Mouse (Mus musculus) midbrain, postnatal 0 days (tissue): ENCODE results near the gene Ccnd2. TPM values are rescaled to one million over a fixed set of nuclear protein-coding genes. Genes with fewer than 3 reads are reported as not detected.

ENCODE experiments used
- ATAC-seq: fragments of 200-750 bp; cut with Nextera tagmentation; 2 replicates; pipeline ENCODE4 v1.8.0; 2017; ENCODE audit warnings: moderate number of reproducible peaks, mild to moderate bottlenecking, moderate TSS enrichment, moderate library complexity; ENCODE audit not compliant: low FRiP score
- DNase-seq: peaks from one replicate; pipeline ENCODE4 v3.0.0-alpha.2; 2015; ENCODE audit warnings: low spot score
- H3K27ac ChIP-seq: fragments of 300-500 bp; sonication (generic); 2 replicates; pipeline ENCODE4 v1.5.1; 2014; ENCODE audit warnings: low read depth, mild to moderate bottlenecking, low read length, mixed read lengths
- H3K27me3 ChIP-seq: fragments of 300-500 bp; sonication (generic); 2 replicates; pipeline ENCODE4 v1.6.1; 2014; ENCODE audit warnings: low read length, control low read depth, mixed read lengths; ENCODE audit not compliant: insufficient read depth
- H3K36me3 ChIP-seq: fragments of 300-500 bp; sonication (generic); 2 replicates; pipeline ENCODE4 v1.6.1; 2014; ENCODE audit warnings: low read length, control low read depth, mixed read lengths; ENCODE audit not compliant: insufficient read depth
- H3K4me1 ChIP-seq: fragments of 300-500 bp; sonication (generic); 2 replicates; pipeline ENCODE4 v1.6.1; 2014; ENCODE audit warnings: mild to moderate bottlenecking, control low read depth, antibody characterized with exemption, low read length, mixed read lengths; ENCODE audit not compliant: insufficient read depth
- H3K4me2 ChIP-seq: fragments of 300-500 bp; sonication (generic); 2 replicates; pipeline ENCODE4 v1.6.1; 2014; ENCODE audit warnings: low read depth, mild to moderate bottlenecking, low read length, mixed read lengths; ENCODE audit not compliant: poor library complexity, severe bottlenecking
- H3K4me3 ChIP-seq: fragments of 300-500 bp; sonication (generic); 2 replicates; pipeline ENCODE4 v1.5.1; 2014; ENCODE audit warnings: low read depth, mild to moderate bottlenecking, low read length, moderate library complexity
- H3K9ac ChIP-seq: fragments of 300-500 bp; sonication (generic); replicated peaks from 2 replicates; pipeline ENCODE4 v1.6.1; 2014; ENCODE audit warnings: mild to moderate bottlenecking, low read length, moderate library complexity, mixed read lengths; ENCODE audit not compliant: poor library complexity, severe bottlenecking
- H3K9me3 ChIP-seq: fragments of 300-500 bp; sonication (generic); 2 replicates; pipeline ENCODE4 v1.6.1; 2016; ENCODE audit warnings: low read length, control low read depth
- CTCF ChIP-seq: IDR thresholded peaks from 2 replicates; pipeline ENCODE4 v1.5.1; 2016; ENCODE audit warnings: antibody characterized with exemption, mild to moderate bottlenecking
- WGBS: fragments of 180-500 bp; shearing (Covaris S2); extraction: QIAGEN DNeasy Blood & Tissue Kit; methylation state at CpG from one replicate; pipeline ENCODE4 v1.1.7; 2014; 5-methylcytosine and 5-hydroxymethylcytosine counted together
- polyA plus RNA-seq: library from polyadenylated mRNA; unstranded; fragments of >200 nt; fragmentation: Nextera tagmentation; extraction: Ambion mirVana; gene quantifications from 2 replicates; pipeline ENCODE4 v1.2.1, GENCODE M21; 2015
- total RNA-seq: library from RNA; depleted of rRNA; stranded (reverse); fragments of >200 nt; gene quantifications from 2 replicates; pipeline ENCODE4 v1.2.3, GENCODE M21; 2014

Gene Ccnd2
- total and polyA plus RNA-seq, 2 experiments from 2014 or later = 14.5 to 106 TPM

- no peak for TF ChIP-seq CTCF
- Histone ChIP-seq H3K9me3 (no peaks in the 10 kb centered on the region), H3K36me3 (no peaks in the 10 kb centered on the region), H3K4me1 (no peaks in the 10 kb centered on the region), H3K9ac (no peak overlapping the region), H3K4me2 (no peak overlapping the region), H3K4me3 (no peak overlapping the region), H3K27ac (no peak overlapping the region), H3K27me3 (no peaks in the 10 kb centered on the region)
- DNase-seq (no peak), ATAC-seq (no peak)
- 90% methylated on average over 7 of the region's 7 CpGs for WGBS
Observed at GRCm38 (mm10) chr6:127123506-127123905, 28.5 kb downstream of the Ccnd2 start.

GRCm38 (mm10) chr6:127122996-127123395 is 29.0 kb downstream of the Ccnd2 start:
- DNase-seq (no peak), ATAC-seq (no peak)
- no peaks in the 10 kb centered on the region for H3K4me1 ChIP-seq
- H3K9me3 ChIP-seq = no peaks in the 10 kb centered on the region
- no peaks in the 10 kb centered on the region for H3K36me3 ChIP-seq
- H3K27me3 ChIP-seq = no peaks in the 10 kb centered on the region
- WGBS = 85% methylated on average over 5 of the region's 5 CpGs
- H3K4me3 ChIP-seq = no peak overlapping the region
- no peak overlapping the region for H3K4me2 ChIP-seq
- TF ChIP-seq CTCF = no peak
- no peak overlapping the region for H3K27ac ChIP-seq
- H3K9ac ChIP-seq = no peak overlapping the region

GRCm38 (mm10) chr6:127122221-127122806 is 29.7 kb downstream of the Ccnd2 start:
- no peaks in the 10 kb centered on the region for H3K36me3 ChIP-seq
- TF ChIP-seq CTCF = peak; percentile 70
- ATAC-seq = no peak
- H3K9me3 ChIP-seq = no peaks in the 10 kb centered on the region
- DNase-seq = peak; percentile 32
- no peaks in the 10 kb centered on the region for H3K4me1 ChIP-seq
- H3K4me2 ChIP-seq = no peak overlapping the region
- 86% methylated on average over 4 of the region's 4 CpGs for WGBS
- H3K9ac ChIP-seq = no peak overlapping the region
- H3K4me3 ChIP-seq = no peak overlapping the region
- H3K27ac ChIP-seq = no peak overlapping the region
- no peaks in the 10 kb centered on the region for H3K27me3 ChIP-seq

- WGBS = 27% methylated on average over 23 of the region's 23 CpGs
- Histone ChIP-seq H3K4me3 (no peak overlapping the region), H3K9me3 (no peaks in the 10 kb centered on the region), H3K27me3 (no peaks in the 10 kb centered on the region), H3K36me3 (no peaks in the 10 kb centered on the region), H3K9ac (no peak overlapping the region), H3K4me1 (no peaks in the 10 kb centered on the region), H3K27ac (no peak overlapping the region), H3K4me2 (no peak overlapping the region)
- peak; percentile 84 for DNase-seq
- ATAC-seq = no peak
- peak; percentile 19; the same call in 1 of the 2 replicates for TF ChIP-seq CTCF
Observed at GRCm38 (mm10) chr6:127114753-127115456, 37.1 kb downstream of the Ccnd2 start.

- DNase-seq = peak; percentile 96
- Histone ChIP-seq H3K27ac (no peak within 1 kb of the TSS), H3K9me3 (no peaks in the 10 kb centered on the region), H3K4me2 (peak within 1 kb of the TSS; percentile 65), H3K4me1 (no peaks in the 10 kb centered on the region), H3K9ac (peak within 1 kb of the TSS; percentile 48; the same call in 1 of the 2 replicates), H3K27me3 (no peaks in the 10 kb centered on the region), H3K36me3 (no peaks in the 10 kb centered on the region), H3K4me3 (peak within 1 kb of the TSS; percentile 52)
- TF ChIP-seq CTCF = peak; percentile 21; the same call in 1 of the 2 replicates
- ATAC-seq = peak; percentile 98
- WGBS = 1% methylated on average over 37 of the region's 37 CpGs
Observed at GRCm38 (mm10) chr6:127109402-127109930, 42.5 kb downstream of the Ccnd2 start, which contains the start of gene Tigar. Tigar (minus strand) TSS chr6:127109557.
